Mouse (Mus musculus) CH12.LX (cell line): ENCODE data around the gene Rrbp1. TPM values are rescaled to one million over a fixed set of nuclear protein-coding genes. Genes with fewer than 3 reads are reported as not detected.

Source experiments
- DNase-seq: peaks from one replicate; pipeline ENCODE4 v3.0.0-alpha.2; 2013; ENCODE audit errors: extremely low read depth
- H3K27ac ChIP-seq: 2 replicates; pipeline ENCODE4 v1.5.1; 2012; ENCODE audit warnings: low read depth, mild to moderate bottlenecking, control low read depth, moderate library complexity; ENCODE audit not compliant: insufficient read depth
- H3K27me3 ChIP-seq: replicated peaks from 2 replicates; pipeline ENCODE3; 2012; ENCODE audit warnings: inconsistent platforms
- H3K36me3 ChIP-seq, 2 experiments: replicated peaks in 1 of 2; 2 replicates each; pipeline versions ENCODE3 to v1.6.1; 2012; ENCODE audit warnings: inconsistent platforms in 1 of 2, low read length in 1 of 2, mild to moderate bottlenecking in 1 of 2, mixed read lengths in 1 of 2, moderate library complexity in 1 of 2; ENCODE audit not compliant: control insufficient read depth in 1 of 2, insufficient read depth in 1 of 2
- H3K4me1 ChIP-seq, 2 experiments: 2 replicates each; pipeline ENCODE4 v1.6.1; 2012; ENCODE audit warnings: inconsistent platforms in 1 of 2, moderate library complexity in 1 of 2; ENCODE audit not compliant: insufficient read depth in 2 of 2, control insufficient read depth in 1 of 2
- H3K4me2 ChIP-seq: 2 replicates; pipeline ENCODE4 v1.6.1; 2012; ENCODE audit warnings: low read depth, mild to moderate bottlenecking, control low read depth; ENCODE audit not compliant: poor library complexity, insufficient read depth, severe bottlenecking
- H3K4me3 ChIP-seq, 3 experiments: fragments of 150-350 bp in 1 of 3; sonication (generic) in 1 of 3; replicated peaks in 1 of 3; 2 replicates each; pipeline versions ENCODE3 to v1.5.1; 2011 to 2012; ENCODE audit warnings: low read depth in 2 of 3, low read length in 2 of 3, mild to moderate bottlenecking in 2 of 3, moderate library complexity in 2 of 3, control low read depth in 1 of 3, improper control_type of control experiment in 1 of 3, inconsistent platforms in 1 of 3, mixed read lengths in 1 of 3; ENCODE audit not compliant: poor library complexity in 1 of 3
- H3K79me2 ChIP-seq: replicated peaks from 2 replicates; pipeline ENCODE4 v1.6.1; 2012; ENCODE audit warnings: mild to moderate bottlenecking, moderate library complexity; ENCODE audit not compliant: control insufficient read depth, poor library complexity, insufficient read depth, severe bottlenecking; ENCODE audit errors: extremely low read depth
- H3K9ac ChIP-seq: 2 replicates; pipeline ENCODE4 v1.6.1; 2012; ENCODE audit warnings: low read depth, mild to moderate bottlenecking, control low read depth, moderate library complexity; ENCODE audit not compliant: insufficient read depth
- H3K9me3 ChIP-seq: replicated peaks from 2 replicates; pipeline ENCODE3; 2012; ENCODE audit warnings: low read length, inconsistent platforms, mixed read lengths
- BHLHE40 ChIP-seq: IDR thresholded peaks from 2 replicates; pipeline ENCODE4 v1.6.1; 2011; ENCODE audit warnings: mild to moderate bottlenecking, low read depth, low read length, improper control_type of control experiment
- CHD1 ChIP-seq: IDR thresholded peaks from 2 replicates; pipeline ENCODE4 v1.6.1; 2012; ENCODE audit warnings: low read depth, low read length, improper control_type of control experiment, inconsistent platforms
- CHD2 ChIP-seq: IDR thresholded peaks from 2 replicates; pipeline ENCODE4 v1.6.1; 2011; ENCODE audit warnings: low read length, improper control_type of control experiment
- CTCF ChIP-seq, 2 experiments: IDR thresholded peaks in 1 of 2; conservative IDR thresholded peaks in 1 of 2; 2 replicates each; pipeline ENCODE4 v1.5.1; 2011 to 2012; ENCODE audit warnings: low read depth in 2 of 2, low read length in 2 of 2, improper control_type of control experiment in 1 of 2, inconsistent platforms in 1 of 2, mild to moderate bottlenecking in 1 of 2, moderate library complexity in 1 of 2
- E2F4 ChIP-seq: IDR thresholded peaks from 2 replicates; pipeline ENCODE4 v1.6.1; 2011; ENCODE audit warnings: low read depth, low read length, improper control_type of control experiment; ENCODE audit not compliant: insufficient replicate concordance
- ELF1 ChIP-seq: IDR thresholded peaks from 2 replicates; pipeline ENCODE4 v1.6.1; 2014; ENCODE audit warnings: low read depth, mild to moderate bottlenecking, inconsistent platforms, low read length, improper control_type of control experiment
- EP300 ChIP-seq: IDR thresholded peaks from 2 replicates; pipeline ENCODE4 v1.6.1; 2011; ENCODE audit warnings: low read length, improper control_type of control experiment
- ETS1 ChIP-seq: conservative IDR thresholded peaks from 2 replicates; pipeline ENCODE4 v1.6.1; 2012; ENCODE audit warnings: low read depth, mild to moderate bottlenecking, inconsistent platforms, low read length, improper control_type of control experiment, moderate library complexity
- GABPA ChIP-seq: IDR thresholded peaks from 2 replicates; pipeline ENCODE4 v1.6.1; 2012; ENCODE audit warnings: low read depth, low read length, improper control_type of control experiment, inconsistent platforms; ENCODE audit not compliant: insufficient replicate concordance
- HCFC1 ChIP-seq: IDR thresholded peaks from 2 replicates; pipeline ENCODE4 v1.6.1; 2012; ENCODE audit warnings: low read depth, mild to moderate bottlenecking, inconsistent platforms, low read length, improper control_type of control experiment
- IRF4 ChIP-seq: IDR thresholded peaks from 2 replicates; pipeline ENCODE4 v1.6.1; 2014; ENCODE audit warnings: low read depth, mild to moderate bottlenecking, inconsistent platforms, low read length, improper control_type of control experiment
- JUN ChIP-seq: IDR thresholded peaks from 2 replicates; pipeline ENCODE4 v1.6.1; 2011; ENCODE audit warnings: low read depth, mild to moderate bottlenecking, low read length, improper control_type of control experiment, moderate library complexity; ENCODE audit not compliant: insufficient read depth
- JUND ChIP-seq: conservative IDR thresholded peaks from 2 replicates; pipeline ENCODE4 v1.6.1; 2011; ENCODE audit warnings: low read depth, low read length, improper control_type of control experiment
- KAT2A ChIP-seq: IDR thresholded peaks from 2 replicates; pipeline ENCODE4 v1.6.1; 2012; ENCODE audit warnings: low read length, improper control_type of control experiment, inconsistent platforms; ENCODE audit not compliant: insufficient replicate concordance
- MAFK ChIP-seq: IDR thresholded peaks from 2 replicates; pipeline ENCODE4 v1.6.1; 2011; ENCODE audit warnings: low read length, improper control_type of control experiment; ENCODE audit not compliant: insufficient replicate concordance
- MAX ChIP-seq: IDR thresholded peaks from 2 replicates; pipeline ENCODE4 v1.6.1; 2011; ENCODE audit warnings: low read length, improper control_type of control experiment
- MAZ ChIP-seq: IDR thresholded peaks from 2 replicates; pipeline ENCODE4 v1.6.1; 2012; ENCODE audit warnings: low read depth, mild to moderate bottlenecking, inconsistent platforms, low read length, improper control_type of control experiment, moderate library complexity
- MEF2A ChIP-seq: IDR thresholded peaks from 2 replicates; pipeline ENCODE4 v1.6.1; 2014; ENCODE audit warnings: low read depth, mild to moderate bottlenecking, inconsistent platforms, low read length, improper control_type of control experiment, borderline replicate concordance
- MXI1 ChIP-seq: IDR thresholded peaks from 2 replicates; pipeline ENCODE4 v1.6.1; 2011; ENCODE audit warnings: mild to moderate bottlenecking, low read depth, low read length, improper control_type of control experiment
- MYC ChIP-seq: IDR thresholded peaks from 2 replicates; pipeline ENCODE4 v1.6.1; 2011; ENCODE audit warnings: low read depth, mild to moderate bottlenecking, improper control_type of control experiment, low read length
- NELFE ChIP-seq: IDR thresholded peaks from 2 replicates; pipeline ENCODE4 v1.6.1; 2011; ENCODE audit warnings: low read depth, low read length, improper control_type of control experiment
- NRF1 ChIP-seq: IDR thresholded peaks from 2 replicates; pipeline ENCODE4 v1.6.1; 2014; ENCODE audit warnings: low read depth, mild to moderate bottlenecking, inconsistent platforms, low read length, improper control_type of control experiment, moderate library complexity
- PAX5 ChIP-seq: IDR thresholded peaks from 2 replicates; pipeline ENCODE4 v1.6.1; 2012; ENCODE audit warnings: low read length, inconsistent platforms, mixed read lengths
- POLR2A ChIP-seq: IDR thresholded peaks from 2 replicates; pipeline ENCODE4 v1.6.1; 2011; ENCODE audit warnings: low read depth, mild to moderate bottlenecking, improper control_type of control experiment, low read length
- POLR2AphosphoS2 ChIP-seq: IDR thresholded peaks from 2 replicates; pipeline ENCODE4 v1.6.1; 2011; ENCODE audit warnings: low read depth, low read length, improper control_type of control experiment
- RAD21 ChIP-seq: IDR thresholded peaks from 2 replicates; pipeline ENCODE4 v1.6.1; 2011; ENCODE audit warnings: low read depth, mild to moderate bottlenecking, low read length, improper control_type of control experiment, moderate library complexity
- RCOR1 ChIP-seq: conservative IDR thresholded peaks from 2 replicates; pipeline ENCODE4 v1.6.1; 2012; ENCODE audit warnings: low read depth, mild to moderate bottlenecking, inconsistent platforms, low read length, improper control_type of control experiment
- SIN3A ChIP-seq: IDR thresholded peaks from 2 replicates; pipeline ENCODE4 v1.6.1; 2012; ENCODE audit warnings: low read length, improper control_type of control experiment, inconsistent platforms
- SMC3 ChIP-seq: IDR thresholded peaks from 2 replicates; pipeline ENCODE4 v1.6.1; 2011; ENCODE audit warnings: low read depth, low read length, improper control_type of control experiment
- TBP ChIP-seq: conservative IDR thresholded peaks from 2 replicates; pipeline ENCODE4 v1.6.1; 2011; ENCODE audit warnings: low read depth, low read length, improper control_type of control experiment
- TCF12 ChIP-seq: IDR thresholded peaks from 2 replicates; pipeline ENCODE4 v1.6.1; 2014; ENCODE audit warnings: low read depth, mild to moderate bottlenecking, inconsistent platforms, low read length, improper control_type of control experiment
- UBTF ChIP-seq: IDR thresholded peaks from 2 replicates; pipeline ENCODE4 v1.6.1; 2012; ENCODE audit warnings: low read depth, mild to moderate bottlenecking, inconsistent platforms, low read length, improper control_type of control experiment, moderate library complexity
- USF1 ChIP-seq: IDR thresholded peaks from 2 replicates; pipeline ENCODE4 v1.6.1; 2014; ENCODE audit warnings: low read depth, mild to moderate bottlenecking, inconsistent platforms, low read length, improper control_type of control experiment
- USF2 ChIP-seq: conservative IDR thresholded peaks from 2 replicates; pipeline ENCODE4 v1.6.1; 2011; ENCODE audit warnings: low read depth, low read length, improper control_type of control experiment
- ZC3H11A ChIP-seq: IDR thresholded peaks from 2 replicates; pipeline ENCODE4 v1.6.1; 2012; ENCODE audit warnings: low read depth, mild to moderate bottlenecking, inconsistent platforms, low read length, improper control_type of control experiment
- ZKSCAN1 ChIP-seq: IDR thresholded peaks from 2 replicates; pipeline ENCODE4 v1.6.1; 2012; ENCODE audit warnings: low read depth, inconsistent platforms, low read length, improper control_type of control experiment, borderline replicate concordance
- ZMIZ1 ChIP-seq: IDR thresholded peaks from 2 replicates; pipeline ENCODE4 v1.6.1; 2012; ENCODE audit warnings: low read depth, mild to moderate bottlenecking, inconsistent platforms, low read length, improper control_type of control experiment
- ZNF384 ChIP-seq: IDR thresholded peaks from 2 replicates; pipeline ENCODE4 v1.6.1; 2012; ENCODE audit warnings: low read depth, low read length, improper control_type of control experiment, inconsistent platforms
- dilution Hi-C: fragments of 300-500 bp; cut with MboI; formaldehyde crosslinking; loops from 2 replicates; pipeline ENCODE4 v1.14.3; 2020; ENCODE audit warnings: low sequenced_read_pairs; ENCODE audit not compliant: extremely low pct_unique_long_range_greater_than_20kb, extremely low pct_ligation_motif_present
- in situ Hi-C: fragments of 300-500 bp; cut with MboI; formaldehyde crosslinking; loops from 3 replicates; pipeline ENCODE4 v1.14.3; 2019; ENCODE audit warnings: low sequenced_read_pairs, low pct_ligation_motif_present, low pct_unique_long_range_greater_than_20kb, mixed read lengths
- polyA plus RNA-seq: library from polyadenylated mRNA; unstranded; fragments of >175 nt; gene quantifications from 2 replicates; pipeline ENCODE4 v1.2.1, GENCODE M21; 2012; ENCODE audit warnings: low read depth; ENCODE audit not compliant: insufficient read length
- total RNA-seq, 2 experiments: library from RNA; depleted of rRNA; stranded (reverse); fragments of 300-350 nt in 1 of 2; fragments of >200 nt in 1 of 2; gene quantifications; 2 replicates each; pipeline ENCODE4 v1.2.3; 2012 to 2014

The Rrbp1 gene
- total and polyA plus RNA-seq, 3 experiments = 42.4 to 127 (median 49.3) TPM

DNA sequence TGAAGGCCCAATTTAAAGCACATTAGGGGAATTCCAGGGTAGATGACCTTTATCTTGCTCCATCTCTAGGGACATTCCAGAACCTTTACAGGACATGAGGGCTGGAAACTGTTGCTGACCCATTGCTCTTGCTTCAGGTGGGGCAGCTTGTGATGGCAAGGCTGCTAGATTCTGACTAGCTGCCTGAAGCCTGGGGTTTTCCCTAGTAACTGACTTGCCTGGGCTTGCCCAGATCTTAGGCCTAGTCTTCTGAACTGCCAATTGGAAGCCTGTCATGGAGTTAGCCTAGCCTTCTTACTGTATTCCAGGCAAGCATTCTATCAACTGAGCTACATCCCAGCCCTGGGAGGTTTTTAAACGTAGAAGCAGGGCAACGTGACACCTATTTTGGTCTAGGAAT lies 101.8 kb downstream of the Rrbp1 start:
- H3K27ac ChIP-seq = peak overlapping the region; percentile 71
- TF ChIP-seq HCFC1 (peak; percentile 73), ZNF384 (no peak), JUN (no peak), IRF4 (peak; percentile 69; the same call in 1 of the 2 replicates), SMC3 (no peak), EP300 (peak; percentile 73; the same call in 1 of the 2 replicates), MYC (peak; percentile 78), ZMIZ1 (no peak), RAD21 (no peak), MAZ (peak; percentile 38; the same call in 1 of the 2 replicates), E2F4 (no peak), MEF2A (peak; percentile 76), TCF12 (peak; percentile 79), USF2 (no peak), MXI1 (no peak), ELF1 (no peak; the same call in 1 of the 2 replicates), GABPA (no peak), CTCF (conservative IDR thresholded peaks at IDR 0.05 in 1 of 2, IDR thresholded peaks at IDR 0.05 in 1 of 2; ENCODE audit: low read depth in 2 of 2, low read length in 2 of 2) (no peak), JUND (0 out of 2 replicates have a peak, but pooled peaks have one; percentile 32), ZC3H11A (no peak), POLR2AphosphoS2 (no peak), MAFK (no peak), MAX (no peak), NRF1 (peak; percentile 28; the same call in 1 of the 2 replicates), ZKSCAN1 (no peak), PAX5 (no peak), NELFE (no peak; the same call in 1 of the 2 replicates), CHD1 (peak; percentile 100), CHD2 (no peak), SIN3A (0 out of 2 replicates have a peak, but pooled peaks have one; percentile 20), USF1 (no peak), POLR2A (no peak), RCOR1 (peak; percentile 74; the same call in 1 of the 2 replicates), BHLHE40 (peak; percentile 28; the same call in 1 of the 2 replicates), TBP (no peak), UBTF (no peak), ETS1 (peak; percentile 61), KAT2A (0 out of 2 replicates have a peak, but pooled peaks have one; percentile 25)
- no peaks in the 10 kb centered on the region for H3K9me3 ChIP-seq
- H3K4me3 ChIP-seq = no peak overlapping the region
- H3K27me3 ChIP-seq = no peaks in the 10 kb centered on the region
- dilution Hi-C loops = no loop called here
- H3K4me1 ChIP-seq = peaks cover 12 to 55% of the 10 kb centered on the region in 2 experiments; a peak in 3 of 4 replicates
- peak; percentile 83 for DNase-seq
- H3K36me3 ChIP-seq = no peaks in the 10 kb centered on the region
- in situ Hi-C loops = no loop called here
- no peak overlapping the region for H3K9ac ChIP-seq
- no peaks in the 10 kb centered on the region; the same call in 1 of the 2 replicates for H3K79me2 ChIP-seq
- no peak overlapping the region for H3K4me2 ChIP-seq
